Mouse (Mus musculus): ENCODE measurements around the gene Cox17. TPM values are rescaled to one million over a fixed set of nuclear protein-coding genes. Genes with fewer than 3 reads are reported as not detected.

Cox17 gene
- total RNA-seq, 2 experiments from 2014 or later, result 140 to 142 TPM

DNA sequence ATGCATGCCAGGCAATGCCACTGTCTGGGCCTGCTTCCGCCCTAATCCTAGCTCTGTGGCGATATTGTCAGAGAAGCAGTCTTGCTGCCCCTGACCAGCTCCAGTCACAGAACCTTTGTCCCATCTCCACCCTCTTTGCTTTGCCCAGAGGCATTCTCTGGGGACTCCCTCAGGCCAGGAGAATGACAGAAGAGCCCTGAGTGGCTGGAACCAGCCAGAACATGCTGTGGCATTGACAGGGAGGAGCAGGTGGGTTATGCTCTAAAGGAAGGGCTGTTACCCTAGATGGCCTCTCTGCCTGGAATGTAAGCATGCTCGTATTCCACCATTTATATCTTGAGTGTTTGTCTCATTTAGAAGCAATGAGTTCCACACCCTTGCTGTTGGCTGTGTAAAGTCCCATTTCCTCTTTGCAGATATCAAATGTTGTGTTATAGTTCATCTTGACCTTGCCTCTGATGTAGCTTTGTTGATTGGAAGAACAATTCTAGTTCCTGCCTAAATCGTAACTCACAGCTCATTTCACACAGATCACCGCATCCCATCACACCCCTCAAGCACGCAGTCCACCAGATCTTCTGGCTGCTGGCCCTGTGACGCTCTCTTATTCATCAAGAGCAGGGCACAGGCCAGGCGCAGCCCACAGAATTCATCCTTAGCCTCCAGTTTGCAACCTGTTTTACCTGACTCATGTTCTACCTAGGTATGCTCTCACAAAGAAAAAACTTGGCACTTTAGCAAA, 24.0 kb downstream of the Cox17 start:
- DNase-seq (ENCODE audit: low spot score in 2 of 2), result no peak

DNA sequence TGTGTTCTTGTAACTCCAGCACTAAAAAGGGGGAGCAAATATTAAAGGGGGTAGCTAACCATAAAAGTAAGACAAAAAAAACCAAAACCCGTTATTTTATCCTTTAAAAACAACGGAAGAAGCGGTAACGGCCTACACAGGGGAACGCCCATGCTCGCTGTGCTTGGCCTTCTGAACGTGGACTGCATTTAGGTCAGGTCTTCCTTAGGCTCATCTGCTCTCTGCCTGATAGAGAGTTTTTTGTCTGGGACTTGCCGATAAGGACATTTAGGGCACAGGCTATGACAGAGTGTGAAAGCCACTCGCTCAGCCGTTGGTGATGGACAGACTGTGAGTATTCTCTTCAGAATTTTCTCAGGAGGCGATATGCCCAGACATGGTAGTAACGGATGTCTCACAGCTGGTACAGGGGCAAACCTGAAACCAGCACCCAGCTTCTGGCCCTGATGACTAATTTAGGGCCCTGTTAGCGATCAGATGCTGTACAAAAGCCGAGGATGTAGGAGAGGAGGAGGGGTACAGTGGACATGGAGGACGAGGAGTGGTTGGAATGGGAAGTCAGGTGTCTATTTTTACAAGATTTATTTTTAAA, 25.0 kb downstream of the Cox17 start:
- no peak for DNase-seq (ENCODE audit: low spot score in 2 of 2)

DNA sequence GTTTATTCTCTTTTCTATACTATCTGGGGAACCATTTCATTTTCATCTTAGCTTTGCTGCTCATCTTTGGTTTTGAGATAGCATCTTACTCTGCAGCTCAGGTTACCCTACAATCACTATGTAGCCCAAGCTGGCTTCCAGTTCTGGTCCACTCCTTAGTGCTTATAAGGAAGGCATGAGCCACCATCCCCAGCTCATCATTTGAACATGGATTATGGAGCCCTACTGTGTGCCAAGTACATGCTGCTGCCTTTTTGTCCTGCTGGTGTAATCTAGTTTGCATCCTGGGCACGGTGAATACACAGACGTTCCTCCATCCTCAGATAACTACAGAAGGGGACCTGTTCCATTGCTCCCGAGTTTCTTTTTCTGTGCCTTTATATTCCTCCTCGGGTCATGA, 26.1 kb downstream of the Cox17 start:
- no peak for DNase-seq (ENCODE audit: low spot score in 2 of 2)

DNA sequence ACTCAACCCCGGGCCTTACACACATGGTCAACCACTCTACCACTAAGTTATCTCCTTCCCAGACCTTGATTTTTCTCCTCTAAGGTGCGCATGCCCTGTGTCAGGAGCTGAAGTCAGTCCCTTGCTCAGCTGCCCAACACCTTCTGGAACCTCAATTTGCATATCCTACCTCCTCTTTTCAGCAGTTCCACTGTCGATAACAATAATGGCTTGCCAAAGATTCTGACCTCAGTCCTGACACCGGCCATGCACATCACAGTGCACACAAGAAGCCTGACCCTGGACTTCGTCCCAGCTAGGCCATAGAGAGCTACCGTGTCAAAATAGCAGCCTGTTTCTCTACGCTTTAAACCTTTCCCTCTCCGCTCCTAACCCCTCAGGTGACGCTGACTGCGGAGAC, 26.6 kb downstream of the Cox17 start:
- no peak for DNase-seq (ENCODE audit: low spot score in 2 of 2)

DNA sequence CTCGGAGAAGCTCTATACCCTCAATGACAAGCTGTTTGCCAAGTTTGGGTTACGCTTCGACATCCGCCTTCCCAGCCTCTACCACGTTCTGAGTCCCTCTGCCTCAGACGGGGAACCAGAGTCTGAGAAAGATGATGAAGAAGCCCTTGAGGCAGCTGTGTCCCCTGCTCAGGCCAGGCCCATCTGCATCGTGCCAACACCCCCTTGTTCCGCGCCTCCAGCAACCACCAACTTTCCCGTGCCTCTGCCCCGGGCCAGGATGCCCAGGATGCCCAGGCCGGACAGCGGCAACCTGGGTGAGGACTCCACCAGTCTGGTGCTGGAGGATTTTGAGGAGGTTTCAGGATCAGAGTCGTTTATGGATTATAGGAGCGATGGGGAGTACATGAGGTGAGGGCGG, 27.1 kb downstream of the Cox17 start:
- DNase-seq (ENCODE audit: low spot score in 2 of 2), result no peak

DNA sequence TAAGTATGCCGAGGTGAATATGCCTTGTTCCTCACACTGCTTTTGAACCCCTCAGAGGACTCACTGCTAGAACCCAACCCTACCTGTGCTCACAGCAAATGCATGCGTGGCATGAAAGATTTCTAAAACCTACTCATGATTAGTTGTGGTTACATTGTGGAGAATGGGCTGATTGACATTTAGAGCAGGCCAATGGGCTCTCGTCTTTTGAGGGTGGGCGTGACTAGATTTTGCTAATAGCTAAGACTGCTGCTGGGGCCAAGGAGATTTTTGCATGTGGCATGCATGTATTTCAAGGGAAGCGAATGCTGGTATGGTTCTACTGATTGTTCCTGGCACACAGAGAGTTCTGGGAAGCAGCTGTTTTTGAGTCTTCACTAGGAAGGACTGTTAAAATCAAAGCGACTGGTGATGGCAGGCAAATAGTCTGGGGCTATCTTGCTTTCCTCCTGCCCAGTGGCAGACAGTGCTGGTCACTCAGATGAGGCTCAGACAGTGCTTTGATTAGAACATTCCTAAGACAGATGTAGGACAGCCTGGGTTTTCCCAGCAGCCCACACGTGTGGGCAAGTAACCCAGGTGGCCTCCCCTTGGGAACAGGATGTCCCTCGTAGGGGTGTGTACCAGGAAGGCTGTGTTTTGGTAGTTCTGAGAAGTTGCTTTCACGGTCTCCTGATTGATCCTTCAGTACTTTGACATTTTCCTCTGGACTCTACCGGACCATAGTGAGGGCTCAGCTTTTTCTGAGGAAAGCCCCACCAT, 27.8 kb downstream of the Cox17 start:
- no peak for DNase-seq (ENCODE audit: low spot score in 2 of 2)

DNA sequence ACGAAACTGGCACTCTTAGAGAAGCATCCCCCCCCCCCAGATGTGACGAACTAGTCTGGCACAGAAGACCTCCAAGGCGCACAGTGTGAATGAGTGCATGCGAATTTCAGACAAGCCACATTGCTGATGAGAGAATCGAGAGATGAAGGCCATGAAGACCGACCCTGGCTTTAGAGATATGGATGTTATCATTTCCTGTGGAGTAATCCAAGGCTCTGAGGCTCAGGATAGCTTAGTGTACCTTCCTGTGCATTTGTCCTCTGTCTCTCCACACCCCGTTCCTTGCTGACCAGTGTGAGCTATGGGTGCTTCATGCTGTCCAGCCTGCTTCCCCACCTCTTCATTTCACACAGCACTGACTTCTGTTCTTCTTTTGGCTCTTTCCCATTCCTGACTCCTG, 28.4 kb downstream of the Cox17 start:
- no peak for DNase-seq (ENCODE audit: low spot score in 2 of 2)

DNA sequence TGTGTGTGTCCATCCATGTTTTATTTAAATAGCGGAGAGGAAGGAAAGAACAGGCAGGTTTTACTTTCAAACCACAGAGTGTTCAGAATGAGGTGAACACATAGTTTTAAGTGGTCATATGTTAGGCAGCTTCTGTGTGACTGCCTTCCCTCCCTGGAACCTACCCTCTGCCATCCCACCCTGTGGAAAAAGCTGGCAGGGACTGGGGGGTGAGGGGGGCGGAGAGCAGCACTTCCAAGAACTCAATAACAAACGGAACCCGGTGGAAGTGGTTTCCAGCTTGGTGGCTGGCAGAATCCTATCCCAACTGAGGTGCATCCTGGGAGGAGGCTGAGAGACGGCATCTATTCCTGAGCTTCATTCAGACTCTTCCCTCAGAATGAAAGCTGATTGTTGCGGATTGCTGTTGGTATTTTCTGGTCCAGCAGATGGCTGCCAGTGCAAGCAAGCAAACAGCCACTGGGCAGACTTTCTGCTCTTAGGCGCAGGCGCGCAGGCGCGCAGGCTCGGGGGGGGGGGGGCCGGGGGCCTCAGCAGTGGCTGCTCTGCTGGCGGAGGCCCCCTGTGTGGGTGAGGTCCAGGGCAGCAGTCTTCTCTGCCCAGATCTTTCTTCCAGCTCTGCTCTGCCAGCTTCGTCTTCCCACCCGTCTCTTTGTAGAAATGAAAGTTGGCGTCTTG, 29.5 kb downstream of the Cox17 start:
- DNase-seq (ENCODE audit: low spot score in 2 of 2), result peak; percentile 32 to 58

DNA sequence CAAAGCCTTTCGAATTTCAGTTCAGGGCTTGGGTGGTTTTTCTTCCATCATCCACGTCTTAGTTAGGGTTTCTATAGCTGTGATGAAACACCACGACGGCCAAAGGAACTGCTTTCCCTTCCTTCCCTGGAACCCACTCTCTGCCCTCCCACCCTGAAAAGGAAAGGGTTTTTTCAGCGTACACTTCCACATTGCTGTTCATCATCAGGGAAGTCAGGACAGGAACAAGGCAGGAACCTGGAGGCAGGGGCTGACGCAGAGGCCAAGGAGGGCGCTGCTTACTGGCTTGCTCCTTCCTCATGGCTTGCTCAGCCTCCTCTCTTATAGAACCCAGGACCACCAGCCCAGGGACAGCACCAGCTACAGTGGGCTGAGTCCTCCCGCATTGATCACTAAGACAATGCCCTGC, 30.1 kb downstream of the Cox17 start:
- no peak for DNase-seq (ENCODE audit: low spot score in 2 of 2)

DNA sequence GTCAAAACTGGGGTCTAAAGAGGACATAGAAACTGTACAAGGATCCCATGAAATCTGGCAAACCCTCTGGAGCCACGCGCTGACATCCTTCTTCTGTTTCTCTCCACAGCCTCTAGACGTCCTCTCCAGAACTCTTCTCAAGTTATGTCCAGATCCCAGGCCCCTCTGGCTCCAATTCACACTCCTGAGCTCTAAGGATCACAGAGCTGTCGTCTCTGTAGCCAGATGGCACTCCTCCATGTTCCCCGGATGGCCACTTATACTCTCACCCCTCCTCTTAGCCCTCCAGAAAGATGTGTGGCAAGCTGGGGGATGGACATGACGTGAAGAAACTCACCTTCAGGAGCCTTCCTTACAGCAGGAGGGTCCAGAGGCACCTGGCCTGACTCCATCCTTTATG, 30.8 kb downstream of the Cox17 start:
- DNase-seq (ENCODE audit: low spot score in 2 of 2), result no peak

DNA sequence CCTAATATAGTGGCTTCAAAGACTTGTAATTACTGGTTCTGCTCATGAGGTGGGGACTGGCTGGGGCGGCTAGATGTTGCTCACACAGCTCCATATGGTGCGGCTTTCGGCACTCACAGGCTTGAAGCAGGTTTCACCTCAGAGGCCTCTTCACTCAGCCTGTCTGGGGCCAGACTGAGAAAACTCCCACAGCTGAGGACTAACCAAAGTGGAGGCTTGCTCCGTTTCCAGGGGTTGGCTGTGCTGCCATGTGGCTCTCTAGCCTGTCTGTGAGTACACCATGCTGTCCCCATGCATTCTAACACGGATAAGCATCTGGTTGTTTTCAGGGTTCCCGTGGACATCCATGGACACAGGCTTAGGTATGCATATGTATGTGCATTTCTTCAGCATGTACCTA, 31.8 kb downstream of the Cox17 start:
- no peak for DNase-seq (ENCODE audit: low spot score in 2 of 2)

DNA sequence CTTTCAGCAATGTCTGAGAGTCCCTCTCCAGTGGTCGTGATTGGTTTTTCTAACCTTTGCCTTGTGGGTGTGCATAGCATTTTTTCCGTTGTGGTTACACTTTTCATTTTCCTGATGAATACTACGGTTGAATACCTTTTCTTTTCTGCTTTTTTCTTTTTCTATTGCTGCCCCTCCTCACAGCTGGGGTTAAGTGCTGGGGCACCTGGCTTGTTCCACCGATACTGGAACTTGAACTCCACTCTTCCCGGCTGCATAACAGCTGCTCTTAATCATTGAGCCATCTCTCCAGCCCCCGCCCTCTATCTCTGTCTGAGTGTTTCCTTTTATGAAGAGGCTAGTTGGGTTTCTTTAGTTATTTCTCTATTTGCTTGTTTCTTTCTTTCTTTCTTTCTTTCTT, 32.3 kb downstream of the Cox17 start:
- no peak for DNase-seq (ENCODE audit: low spot score in 2 of 2)

DNA sequence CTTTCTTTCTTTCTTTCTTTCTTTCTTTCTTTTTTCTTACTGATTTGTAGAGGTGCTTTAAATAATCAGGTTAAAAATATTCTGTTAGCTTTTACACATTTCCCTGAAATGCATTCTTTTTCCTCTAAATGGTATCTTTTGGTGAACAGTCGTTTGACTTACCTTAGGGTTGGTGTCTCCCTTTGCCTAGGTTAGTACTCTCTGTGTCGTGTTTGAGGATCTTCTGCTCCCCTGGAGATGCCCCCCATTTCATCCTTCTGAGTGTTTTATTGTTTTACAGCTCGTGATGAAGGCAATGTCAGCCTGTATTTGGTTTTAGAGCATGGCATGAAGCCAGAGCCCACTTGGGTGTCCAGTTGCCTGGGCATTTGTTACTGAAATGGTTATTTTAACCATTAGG, 32.7 kb downstream of the Cox17 start:
- DNase-seq (ENCODE audit: low spot score in 2 of 2), result no peak

DNA sequence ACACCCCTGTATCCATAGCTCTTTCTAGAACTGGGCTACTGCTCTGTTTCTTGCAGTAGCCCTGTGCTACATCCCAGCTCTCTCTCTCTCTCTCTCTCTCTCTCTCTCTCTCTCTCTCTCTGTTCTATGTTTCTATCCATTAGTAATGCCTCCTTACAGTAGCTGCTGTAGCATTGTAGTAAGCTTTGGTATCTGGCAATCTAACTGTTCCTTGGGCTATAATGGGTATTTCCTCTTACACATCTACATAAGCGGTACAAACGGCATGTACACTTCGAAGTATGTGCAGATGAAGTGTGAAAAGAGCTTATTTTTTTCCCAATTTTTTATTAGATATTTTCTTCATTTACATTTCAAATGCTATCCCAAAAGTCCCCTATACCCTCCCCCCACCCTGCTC, 33.1 kb downstream of the Cox17 start:
- no peak for DNase-seq (ENCODE audit: low spot score in 2 of 2)

DNA sequence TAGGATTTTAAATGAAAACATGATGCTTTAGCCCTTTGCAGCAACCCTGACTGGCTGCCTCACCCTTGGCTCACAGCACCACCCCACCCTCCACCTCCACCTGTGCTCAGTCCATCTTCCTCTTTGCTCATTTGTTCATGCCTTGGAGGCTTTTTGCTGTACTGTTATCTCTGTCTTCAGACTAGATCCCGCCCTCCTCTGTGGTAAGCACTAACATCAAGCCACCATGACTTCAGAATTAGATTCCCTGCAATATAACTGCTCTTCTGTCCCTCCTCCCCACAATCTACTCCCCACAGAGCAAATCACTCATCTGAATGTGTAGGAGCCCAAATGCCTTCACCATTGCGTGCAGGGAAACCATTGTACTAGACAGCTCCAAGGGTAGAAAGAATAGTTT, 36.9 kb downstream of the Cox17 start:
- DNase-seq (ENCODE audit: low spot score in 2 of 2), result no peak

DNA sequence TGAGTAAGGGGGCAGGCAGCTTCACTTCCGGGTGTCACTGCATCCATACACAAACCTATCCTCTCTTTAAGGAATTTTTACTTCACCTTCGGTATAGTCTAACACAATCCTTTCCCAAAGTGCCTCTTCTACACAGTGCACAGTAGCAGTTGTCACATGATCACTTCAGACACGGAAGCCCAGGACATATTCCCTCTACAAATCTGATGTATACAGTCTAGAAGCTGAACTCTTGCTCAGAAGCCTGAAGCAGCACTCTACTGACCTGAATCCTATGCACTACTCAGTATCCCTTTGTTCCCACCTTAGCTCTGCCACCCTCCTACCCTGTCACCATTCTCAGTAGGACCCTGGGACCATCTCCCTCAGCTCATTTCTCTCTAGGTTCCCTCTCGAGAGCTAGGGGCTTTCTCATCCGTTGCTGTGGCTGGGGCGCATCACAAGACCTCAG, 38.4 kb downstream of the Cox17 start:
- DNase-seq (ENCODE audit: low spot score in 2 of 2), result no peak

DNA sequence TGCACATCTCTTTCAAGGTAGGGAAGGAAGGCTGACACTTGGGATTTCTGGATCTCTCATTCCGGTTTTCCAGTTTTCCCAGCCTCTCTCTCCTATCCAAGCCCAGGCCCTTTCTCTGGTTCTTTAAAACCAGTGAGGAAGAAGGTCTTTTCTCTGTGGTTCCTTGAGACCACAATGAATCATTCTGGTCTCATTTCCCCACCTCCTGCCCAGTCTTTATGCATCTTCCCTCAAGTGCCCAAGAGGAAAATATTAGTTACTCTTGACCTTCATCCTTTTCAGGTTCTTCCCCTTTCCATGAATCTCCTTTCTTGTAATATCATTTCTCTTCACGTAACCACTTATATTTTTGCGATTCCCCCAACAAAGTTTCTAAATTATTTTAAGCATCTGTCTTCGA, 38.9 kb downstream of the Cox17 start:
- no peak for DNase-seq (ENCODE audit: low spot score in 2 of 2)

DNA sequence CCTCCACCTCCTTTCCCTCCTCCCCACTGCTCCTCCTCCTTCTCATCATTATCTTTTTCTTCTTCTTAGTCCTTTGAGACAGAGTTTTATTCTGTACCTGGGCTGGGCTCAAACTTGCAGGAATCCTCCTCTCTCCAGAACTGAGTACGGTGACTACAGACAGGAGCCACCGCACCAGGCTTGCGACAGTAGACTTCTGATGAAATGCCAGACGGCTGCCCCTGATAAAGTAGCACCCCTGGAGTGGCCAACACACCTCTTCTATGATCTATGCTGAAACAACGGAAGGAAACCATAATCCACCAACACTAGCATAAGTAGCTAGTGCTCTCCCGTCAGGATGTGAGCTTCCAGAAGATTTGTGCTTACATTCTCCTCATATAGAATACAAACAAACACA, 40.6 kb downstream of the Cox17 start:
- no peak for DNase-seq (ENCODE audit: low spot score in 2 of 2)

DNA sequence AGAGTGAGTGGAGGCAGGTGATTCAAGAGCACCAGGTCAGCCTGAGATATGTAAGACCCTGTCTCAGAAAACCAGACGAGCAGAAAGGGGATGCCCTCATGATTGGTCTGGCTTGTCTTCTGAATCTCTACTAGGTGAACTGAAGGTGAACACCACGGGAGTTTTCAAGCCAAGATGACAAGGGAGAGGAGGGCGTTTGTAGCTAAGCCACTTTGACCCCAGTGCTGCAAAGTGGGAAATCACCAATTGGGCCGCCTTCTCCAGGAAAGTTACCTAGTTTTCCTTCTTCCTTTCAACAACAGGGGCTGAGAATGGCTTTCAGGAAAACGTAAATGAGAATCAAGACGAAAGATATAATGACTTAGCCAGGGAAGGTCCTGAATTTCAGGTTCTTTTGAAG, 42.0 kb downstream of the Cox17 start:
- DNase-seq (ENCODE audit: low spot score in 2 of 2), result no peak

DNA sequence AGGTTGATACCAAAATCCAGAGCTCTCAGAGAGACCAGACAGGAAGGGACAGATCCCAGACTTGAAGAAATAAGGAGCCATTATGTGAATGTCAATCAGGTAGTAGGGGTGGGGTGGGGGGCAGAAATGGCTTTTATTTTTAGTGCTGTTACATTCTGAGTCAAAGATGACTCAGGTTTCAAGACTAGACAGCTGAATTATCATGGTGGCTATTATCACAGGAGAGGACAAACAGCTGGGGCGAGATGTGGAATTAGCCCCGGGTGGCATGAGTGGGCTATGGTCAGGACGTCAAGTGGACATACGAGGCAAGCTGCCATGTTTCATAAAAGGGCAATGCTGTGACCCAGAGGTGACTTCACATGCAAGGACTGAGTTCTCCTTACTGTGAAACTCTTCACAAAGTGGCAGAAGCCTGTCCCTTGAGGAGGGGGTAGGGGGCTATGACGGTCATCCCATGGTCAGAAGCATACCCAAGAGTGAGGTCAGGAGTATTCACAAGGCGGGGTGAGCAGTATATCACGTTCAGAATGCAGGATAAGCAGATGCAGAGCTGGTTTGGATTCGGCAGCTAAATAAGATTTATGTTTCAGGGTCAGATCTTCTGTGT, 42.6 kb downstream of the Cox17 start:
- no peak for DNase-seq (ENCODE audit: low spot score in 2 of 2)

DNA sequence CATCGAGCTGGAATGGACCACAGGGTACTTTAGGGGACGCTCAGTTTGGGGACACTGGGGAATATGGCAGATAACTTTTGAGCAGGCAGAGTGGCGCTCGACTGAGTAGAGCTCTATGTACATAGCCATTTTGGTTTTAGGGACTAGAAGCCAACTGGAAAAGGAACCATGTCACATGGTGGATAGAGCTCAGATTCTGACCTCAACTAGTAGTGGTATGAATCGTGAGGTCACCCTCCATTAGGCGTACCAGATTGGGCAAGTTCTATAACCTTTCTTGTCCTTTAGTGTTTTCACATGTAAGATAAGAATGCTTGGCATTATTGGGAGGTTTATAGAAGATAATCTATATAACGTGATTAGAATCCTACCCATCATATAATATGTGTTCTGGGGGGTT, 43.5 kb downstream of the Cox17 start:
- no peak for DNase-seq (ENCODE audit: low spot score in 2 of 2)
